Mouse (Mus musculus) heart, adult 2 months (tissue): ENCODE data around the gene Tuba4a. TPM values are rescaled to one million over a fixed set of nuclear protein-coding genes. Genes with fewer than 3 reads are reported as not detected.
"Not testable (repeated sequence)": the region's sequence is repeated elsewhere in the genome, so short reads cannot be mapped to it uniquely, and the experiment has no call there.

Source experiments
- DNase-seq, 2 experiments: peaks; one replicate each; pipeline ENCODE4 v3.0.0; 2021
- H3K27ac ChIP-seq: fragments of 200-600 bp; 2 replicates; pipeline ENCODE4 v1.8.1; 2022
- H3K27me3 ChIP-seq: fragments of 200-500 bp; 2 replicates; pipeline ENCODE4 v1.6.1; 2012; ENCODE audit warnings: mild to moderate bottlenecking, low read length, inconsistent platforms, mixed read lengths; ENCODE audit not compliant: control insufficient read depth, insufficient read depth
- H3K36me3 ChIP-seq: fragments of 200-500 bp; 2 replicates; pipeline ENCODE4 v1.6.1; 2012; ENCODE audit warnings: low read length, inconsistent platforms; ENCODE audit not compliant: control insufficient read depth, insufficient read depth
- H3K4me1 ChIP-seq: fragments of 200-500 bp; 2 replicates; pipeline ENCODE4 v1.6.1; 2011; ENCODE audit warnings: low read length; ENCODE audit not compliant: control insufficient read depth, insufficient read depth
- H3K4me3 ChIP-seq: fragments of 200-600 bp; 2 replicates; pipeline ENCODE4 v1.8.1; 2022
- H3K79me2 ChIP-seq: fragments of 200-500 bp; replicated peaks from 2 replicates; pipeline ENCODE4 v1.6.1; 2012; ENCODE audit warnings: mild to moderate bottlenecking, inconsistent platforms, low read length, moderate library complexity, mixed read lengths; ENCODE audit not compliant: control insufficient read depth, insufficient read depth
- H3K9ac ChIP-seq: fragments of 200-500 bp; 2 replicates; pipeline ENCODE4 v1.6.1; 2012; ENCODE audit warnings: low read depth, mild to moderate bottlenecking, control low read depth, inconsistent platforms, low read length, mixed read lengths
- CTCF ChIP-seq: fragments of 200-600 bp; IDR thresholded peaks from 2 replicates; pipeline ENCODE4 v1.8.1; 2022; ENCODE audit warnings: antibody characterized with exemption, mild to moderate bottlenecking, moderate library complexity
- EP300 ChIP-seq: fragments of 200-500 bp; IDR thresholded peaks from 2 replicates; pipeline ENCODE4 v1.6.1; 2011; ENCODE audit warnings: low read depth, low read length, control low read depth; ENCODE audit not compliant: insufficient read depth
- POLR2A ChIP-seq: fragments of 200-500 bp; IDR thresholded peaks from 2 replicates; pipeline ENCODE4 v1.6.1; 2011; ENCODE audit warnings: mild to moderate bottlenecking, low read depth, low read length, control low read depth; ENCODE audit not compliant: insufficient read depth
- WGBS: fragments of 180-500 bp; shearing (Covaris S2); methylation state at CpG from one replicate; pipeline ENCODE4 v1.1.7; 2018; 5-methylcytosine and 5-hydroxymethylcytosine counted together
- intact Hi-C: fragments of 180-260 bp; cut with DNase I; formaldehyde crosslinking; loops from one replicate; pipeline ENCODE4 v1.15.1; 2025
- polyA plus RNA-seq: library from polyadenylated mRNA; depleted of rRNA; stranded (reverse); fragments of >200 nt; gene quantifications from 2 replicates; pipeline ENCODE4 v1.2.3, GENCODE M21; 2012
- total RNA-seq, 2 experiments: library from RNA; stranded (reverse); gene quantifications; 2 replicates each; pipeline ENCODE4 v1.2.3; 2021

The Tuba4a gene
- total and polyA plus RNA-seq, 3 experiments, result 781 to 976 (median 973) TPM

DNA sequence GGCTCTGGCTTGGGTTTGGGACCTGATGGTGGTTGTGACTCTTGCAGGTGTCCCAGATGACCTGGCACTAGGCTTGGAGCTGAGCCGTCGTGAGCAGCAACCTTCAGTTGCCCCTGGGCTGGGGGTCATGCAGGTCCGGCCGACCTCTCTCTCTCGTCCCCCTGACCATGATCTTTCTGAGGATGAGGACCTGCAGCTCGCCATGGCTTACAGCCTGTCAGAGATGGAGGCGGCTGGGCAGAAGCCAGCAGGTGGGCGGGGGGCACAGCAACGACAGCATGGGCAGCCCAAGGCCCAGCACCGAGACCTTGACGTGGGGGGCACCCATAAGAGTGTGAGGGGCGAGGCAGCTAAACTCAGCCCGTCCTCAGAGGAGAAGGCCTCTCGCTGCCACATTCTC is 23.7 kb upstream of the Tuba4a start:
- WGBS, result 90% methylated on average over 14 of the region's 14 CpGs
- H3K27ac ChIP-seq, result no peak overlapping the region
- intact Hi-C loops, result no loop called here
- TF ChIP-seq EP300 (no peak), CTCF (no peak), POLR2A (no peak)
- H3K36me3 ChIP-seq, result no peaks in the 10 kb centered on the region
- no peaks in the 10 kb centered on the region for H3K79me2 ChIP-seq
- no peaks in the 10 kb centered on the region for H3K27me3 ChIP-seq
- peaks cover 11% of the 10 kb centered on the region for H3K4me1 ChIP-seq
- no peak for DNase-seq
- H3K4me3 ChIP-seq, result no peak overlapping the region
- H3K9ac ChIP-seq, result no peak overlapping the region

DNA sequence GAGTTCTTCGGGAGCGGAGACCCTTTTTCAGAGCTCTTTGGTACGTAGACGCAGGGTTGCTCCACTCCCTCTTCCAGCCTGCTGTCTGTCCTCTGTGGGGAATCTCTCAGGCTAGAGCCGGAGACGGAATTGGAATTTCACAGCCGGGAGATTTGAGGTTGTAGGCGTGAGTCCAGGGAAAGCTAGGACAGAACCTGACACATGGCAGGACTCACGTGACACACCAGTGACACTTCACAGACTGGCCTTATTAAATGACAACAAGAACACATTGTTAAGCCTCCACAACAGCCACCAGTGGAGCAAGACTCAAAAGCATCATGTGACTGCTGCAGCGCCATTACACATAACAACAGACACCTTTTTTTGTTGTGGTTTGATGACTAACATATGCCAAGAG is 19.9 kb upstream of the Tuba4a start:
- intact Hi-C loops, result loop anchor here (5.0 kb wide), 1 partner anchor 78 kb away; the partner anchor contains the start of gene Dnpep
- no peaks in the 10 kb centered on the region for H3K79me2 ChIP-seq
- H3K27me3 ChIP-seq, result no peaks in the 10 kb centered on the region
- H3K27ac ChIP-seq, result peak overlapping the region; percentile 74
- TF ChIP-seq EP300, result peak; percentile 84; the same call in 1 of the 2 replicates
- TF ChIP-seq POLR2A, result no peak
- DNase-seq, result peak; percentile 37 to 62
- H3K9ac ChIP-seq, result no peak overlapping the region
- peaks cover 7% of the 10 kb centered on the region for H3K4me1 ChIP-seq
- no peak overlapping the region for H3K4me3 ChIP-seq
- 54% methylated on average over 10 of the region's 10 CpGs for WGBS
- no peaks in the 10 kb centered on the region; the same call in 1 of the 2 replicates for H3K36me3 ChIP-seq

DNA sequence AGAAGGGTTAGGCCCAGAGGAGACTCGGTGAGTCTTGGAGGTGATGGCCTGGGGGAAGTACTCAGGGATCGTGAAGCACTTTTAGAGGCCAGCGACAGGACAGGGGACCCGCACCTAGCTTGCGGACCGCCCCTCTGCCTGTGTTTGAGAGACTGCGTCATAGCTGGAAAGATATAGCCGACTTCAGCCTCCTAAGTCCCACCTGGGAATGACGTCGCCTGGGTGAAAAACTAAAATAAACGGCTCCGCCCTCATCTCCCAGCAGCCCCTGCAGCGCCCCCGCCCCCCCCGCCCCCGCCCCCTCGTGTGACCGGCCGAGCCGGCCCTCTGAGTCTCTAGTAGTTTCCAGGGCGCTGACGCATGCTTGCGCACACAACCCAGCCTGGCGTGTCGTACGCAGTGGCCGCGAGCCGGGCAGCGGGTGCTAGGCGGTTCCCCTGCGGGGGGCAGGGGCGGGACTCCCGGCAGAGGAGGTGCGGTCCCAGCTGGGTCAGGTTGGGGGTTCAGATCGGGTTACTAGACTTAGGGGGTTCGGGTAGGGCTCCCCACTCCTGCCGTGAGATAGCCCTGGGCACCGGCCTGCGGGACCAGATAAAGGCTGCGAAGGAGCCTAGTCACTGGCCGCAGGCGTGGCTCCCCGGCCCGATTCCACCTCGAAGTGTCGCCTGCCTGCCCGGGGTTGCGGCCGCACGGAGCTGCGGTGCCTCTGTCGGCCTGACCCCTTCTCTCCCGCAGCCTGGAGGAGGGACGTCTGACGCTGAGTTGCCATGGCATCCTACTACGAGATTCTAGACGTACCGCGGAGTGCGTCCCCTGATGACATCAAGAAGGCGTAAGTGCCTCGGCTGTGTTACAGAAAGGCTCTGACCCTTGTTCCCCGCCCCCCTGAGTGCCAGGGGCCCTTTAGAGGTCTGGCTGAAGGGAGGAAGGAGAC is 16.7 kb upstream of the Tuba4a start, which contains the start of gene Dnajb2:
Gene Dnajb2, plus strand, starts transcription at position 290 of the 934 bp plus-strand sequence.
- Histone ChIP-seq H3K4me1 (peaks cover 9% of the 10 kb centered on the region), H3K27ac (peak within 1 kb of the TSS; percentile 94), H3K27me3 (no peaks in the 10 kb centered on the region), H3K4me3 (peak within 1 kb of the TSS; percentile 95), H3K9ac (peak within 1 kb of the TSS; percentile 96), H3K79me2 (no peaks in the 10 kb centered on the region), H3K36me3 (no peaks in the 10 kb centered on the region; the same call in 1 of the 2 replicates)
- peak; percentile 35; the same call in 1 of the 2 replicates for TF ChIP-seq EP300
- TF ChIP-seq POLR2A, result peak; percentile 98
- no peak for TF ChIP-seq CTCF
- under 1% methylated on average over 63 of the region's 64 CpGs for WGBS
- DNase-seq, result peak; percentile 93 to 94
- intact Hi-C loops, result loop anchor here (1.0 to 5.0 kb wide), 4 partner anchors 11 to 81 kb away; partner anchors contain the start of gene Dnpep

DNA sequence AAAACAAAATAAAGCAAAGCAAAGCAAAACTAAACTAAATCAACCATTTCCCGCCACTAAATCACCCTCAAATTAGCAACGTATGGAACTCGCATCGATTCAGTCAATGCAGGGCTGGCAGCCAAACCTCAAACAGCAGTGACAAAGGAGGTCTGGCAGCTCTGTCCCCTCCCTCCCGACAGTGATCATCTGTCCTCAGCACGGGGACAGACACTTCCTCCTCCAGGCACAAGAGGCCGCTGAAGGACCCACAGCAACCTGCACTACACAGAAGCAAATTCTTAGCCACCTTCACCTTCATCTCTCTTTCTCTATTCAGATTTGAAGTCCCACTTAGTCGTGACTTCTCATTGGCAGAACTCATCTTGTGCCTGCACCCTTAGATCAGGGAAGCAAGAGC is 14.9 kb upstream of the Tuba4a start:
- Histone ChIP-seq H3K27ac (peak overlapping the region; percentile 36), H3K9ac (peak overlapping the region; percentile 46; the same call in 1 of the 2 replicates), H3K79me2 (no peaks in the 10 kb centered on the region), H3K4me1 (peaks cover 9% of the 10 kb centered on the region), H3K27me3 (no peaks in the 10 kb centered on the region), H3K36me3 (no peaks in the 10 kb centered on the region; the same call in 1 of the 2 replicates), H3K4me3 (no peak overlapping the region)
- TF ChIP-seq EP300 (peak; percentile 69), POLR2A (peak; percentile 19; the same call in 1 of the 2 replicates), CTCF (peak; percentile 92)
- peak; percentile 76 to 79 for DNase-seq
- intact Hi-C loops, result loop anchor here (2.0 to 5.0 kb wide), 2 partner anchors 24 to 83 kb away; partner anchors contain the start of genes Dnpep, Glb1l and Stk16
- WGBS, result under 1% methylated on average over 8 of the region's 8 CpGs

DNA sequence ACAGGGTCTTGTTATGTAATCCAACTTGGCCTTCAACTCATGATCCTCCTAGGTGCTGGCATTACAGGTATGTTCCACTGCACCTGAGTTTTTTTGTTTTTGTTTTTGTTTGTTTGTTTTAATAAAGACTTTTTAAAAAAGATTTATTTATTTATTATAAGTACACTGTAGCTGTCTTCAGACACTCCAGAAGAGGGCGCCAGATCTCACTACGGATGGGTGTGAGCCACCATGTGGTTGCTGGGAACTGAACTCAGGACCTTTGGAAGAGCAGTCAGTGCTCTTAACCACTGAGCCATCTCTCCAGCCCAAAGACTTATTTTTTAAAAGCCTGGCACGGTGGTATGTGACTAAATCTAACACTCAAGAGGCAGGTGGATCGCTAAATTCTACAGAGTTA is 12.8 kb upstream of the Tuba4a start:
- 64% methylated on average over 4 of the region's 4 CpGs for WGBS

More for the DNA sequence above, 12.8 kb upstream of the Tuba4a start:
- H3K4me1 ChIP-seq, H3K4me3 ChIP-seq, intact Hi-C loops, H3K9ac ChIP-seq, H3K27me3 ChIP-seq, H3K79me2 ChIP-seq, DNase-seq, H3K27ac ChIP-seq, H3K36me3 ChIP-seq: not testable (repeated sequence)
- TF ChIP-seq CTCF, result peak; percentile 39
